Mouse (Mus musculus) stomach, embryonic 14.5 days (tissue): ENCODE results near the gene Usp25. TPM values are rescaled to one million over a fixed set of nuclear protein-coding genes. Genes with fewer than 3 reads are reported as not detected.

Experiments
- ATAC-seq: fragments of 200-750 bp; cut with Nextera tagmentation; 2 replicates; pipeline ENCODE4 v1.8.0; 2017; ENCODE audit warnings: low read depth, moderate TSS enrichment; ENCODE audit not compliant: insufficient number of reproducible peaks, insufficient read depth, low FRiP score
- H3K27ac ChIP-seq: fragments of 300-500 bp; sonication (generic); 2 replicates; pipeline ENCODE4 v1.5.1; 2014; ENCODE audit warnings: mild to moderate bottlenecking, low read length, moderate library complexity, mixed read lengths
- H3K27me3 ChIP-seq: fragments of 300-500 bp; sonication (generic); 2 replicates; pipeline ENCODE4 v1.6.1; 2014; ENCODE audit warnings: low read length, control low read depth, mixed read lengths; ENCODE audit not compliant: control insufficient read depth, insufficient read depth
- H3K36me3 ChIP-seq: fragments of 300-500 bp; sonication (generic); 2 replicates; pipeline ENCODE4 v1.6.1; 2014; ENCODE audit warnings: mild to moderate bottlenecking, control low read depth, low read length, moderate library complexity, mixed read lengths; ENCODE audit not compliant: control insufficient read depth, insufficient read depth
- H3K4me1 ChIP-seq: fragments of 300-500 bp; sonication (generic); 2 replicates; pipeline ENCODE4 v1.6.1; 2014; ENCODE audit warnings: low read length, control low read depth, mixed read lengths; ENCODE audit not compliant: control insufficient read depth, insufficient read depth
- H3K4me2 ChIP-seq: fragments of 300-500 bp; sonication (generic); replicated peaks from 2 replicates; pipeline ENCODE4 v1.6.1; 2014; ENCODE audit warnings: low read depth, low read length, control low read depth
- H3K4me3 ChIP-seq: fragments of 300-500 bp; sonication (generic); 2 replicates; pipeline ENCODE4 v1.5.1; 2014; ENCODE audit warnings: low read depth, low read length, control low read depth
- H3K9ac ChIP-seq: fragments of 300-500 bp; sonication (generic); replicated peaks from 2 replicates; pipeline ENCODE4 v1.6.1; 2014; ENCODE audit warnings: low read depth, mild to moderate bottlenecking, control low read depth, low read length, moderate library complexity, mixed read lengths
- H3K9me3 ChIP-seq: fragments of 300-500 bp; sonication (generic); 2 replicates; pipeline ENCODE4 v1.6.1; 2016; ENCODE audit warnings: low read depth, low read length, control low read depth; ENCODE audit not compliant: control insufficient read depth
- WGBS: fragments of 180-500 bp; shearing (Covaris S2); extraction: QIAGEN DNeasy Blood & Tissue Kit; methylation state at CpG from one replicate; pipeline ENCODE4 v1.1.7; 2014; 5-methylcytosine and 5-hydroxymethylcytosine counted together
- polyA plus RNA-seq: library from polyadenylated mRNA; unstranded; fragments of >200 nt; fragmentation: Nextera tagmentation; extraction: Ambion mirVana; gene quantifications from 2 replicates; pipeline ENCODE4 v1.2.1, GENCODE M21; 2014

The Usp25 gene
- polyA plus RNA-seq, 1 experiment from 2014 or later: 26.1 TPM

GRCm38 (mm10) chr16:77133055-77133454 lies 119.5 kb downstream of the Usp25 start:
- Histone ChIP-seq H3K36me3 (no peaks in the 10 kb centered on the region), H3K27me3 (no peaks in the 10 kb centered on the region), H3K27ac (no peak overlapping the region), H3K4me3 (no peak overlapping the region), H3K4me2 (no peak overlapping the region), H3K4me1 (no peaks in the 10 kb centered on the region), H3K9ac (no peak overlapping the region), H3K9me3 (no peaks in the 10 kb centered on the region)
- ATAC-seq: no peak
- WGBS: 60% methylated on average over 5 of the region's 5 CpGs

- H3K27ac ChIP-seq: no peak overlapping the region
- WGBS: 91% methylated on average over 7 of the region's 7 CpGs
- no peak for ATAC-seq
Measured at GRCm38 (mm10) chr16:77140651-77141050, 127.1 kb downstream of the Usp25 start.

GRCm38 (mm10) chr16:77146801-77147200 lies 133.3 kb downstream of the Usp25 start:
- no peaks in the 10 kb centered on the region for H3K9me3 ChIP-seq
- no peaks in the 10 kb centered on the region for H3K36me3 ChIP-seq
- H3K27me3 ChIP-seq: no peaks in the 10 kb centered on the region
- H3K4me2 ChIP-seq: no peak overlapping the region
- no peak overlapping the region for H3K9ac ChIP-seq
- 94% methylated on average over 5 of the region's 5 CpGs for WGBS
- H3K4me3 ChIP-seq: no peak overlapping the region
- H3K4me1 ChIP-seq: no peaks in the 10 kb centered on the region
- no peak overlapping the region for H3K27ac ChIP-seq
- no peak for ATAC-seq

More at GRCm38 (mm10) chr16:77140651-77141050, 127.1 kb downstream of the Usp25 start:
- Histone ChIP-seq H3K4me1 (no peaks in the 10 kb centered on the region), H3K4me3 (no peak overlapping the region), H3K9ac (no peak overlapping the region), H3K27me3 (no peaks in the 10 kb centered on the region), H3K4me2 (no peak overlapping the region), H3K9me3 (no peaks in the 10 kb centered on the region), H3K36me3 (no peaks in the 10 kb centered on the region)

GRCm38 (mm10) chr16:77150338-77150737 lies 136.8 kb downstream of the Usp25 start:
- Histone ChIP-seq H3K9me3 (no peaks in the 10 kb centered on the region), H3K9ac (no peak overlapping the region), H3K27me3 (no peaks in the 10 kb centered on the region), H3K4me1 (no peaks in the 10 kb centered on the region), H3K4me2 (no peak overlapping the region), H3K27ac (no peak overlapping the region), H3K36me3 (no peaks in the 10 kb centered on the region), H3K4me3 (no peak overlapping the region)
- no peak for ATAC-seq
- WGBS: 60% methylated on average over 8 of the region's 8 CpGs

GRCm38 (mm10) chr16:77150884-77151283 lies 137.4 kb downstream of the Usp25 start:
- no peak overlapping the region for H3K4me2 ChIP-seq

GRCm38 (mm10) chr16:77152288-77152687 lies 138.8 kb downstream of the Usp25 start:
- Histone ChIP-seq H3K36me3 (no peaks in the 10 kb centered on the region), H3K27ac (no peak overlapping the region), H3K27me3 (no peaks in the 10 kb centered on the region), H3K4me1 (no peaks in the 10 kb centered on the region), H3K4me2 (no peak overlapping the region), H3K9me3 (no peaks in the 10 kb centered on the region), H3K9ac (no peak overlapping the region), H3K4me3 (no peak overlapping the region)
- ATAC-seq: no peak
- 96% methylated on average over 1 of the region's 1 CpGs for WGBS

More at GRCm38 (mm10) chr16:77150884-77151283, 137.4 kb downstream of the Usp25 start:
- ATAC-seq: no peak
- no peak overlapping the region for H3K4me3 ChIP-seq
- 67% methylated on average over 4 of the region's 4 CpGs for WGBS
- no peak overlapping the region for H3K9ac ChIP-seq
- no peaks in the 10 kb centered on the region for H3K4me1 ChIP-seq
- no peaks in the 10 kb centered on the region for H3K9me3 ChIP-seq
- no peak overlapping the region for H3K27ac ChIP-seq
- no peaks in the 10 kb centered on the region for H3K36me3 ChIP-seq
- no peaks in the 10 kb centered on the region for H3K27me3 ChIP-seq

- no peaks in the 10 kb centered on the region for H3K9me3 ChIP-seq
- ATAC-seq: no peak
- H3K36me3 ChIP-seq: no peaks in the 10 kb centered on the region
- WGBS: 74% methylated on average over 1 of the region's 1 CpGs
- no peak overlapping the region for H3K9ac ChIP-seq
- no peaks in the 10 kb centered on the region for H3K27me3 ChIP-seq
- no peaks in the 10 kb centered on the region for H3K4me1 ChIP-seq
- no peak overlapping the region for H3K4me2 ChIP-seq
- H3K27ac ChIP-seq: no peak overlapping the region
- no peak overlapping the region for H3K4me3 ChIP-seq
Measured at GRCm38 (mm10) chr16:77153216-77153715, 139.8 kb downstream of the Usp25 start.

GRCm38 (mm10) chr16:77153815-77154214 lies 140.3 kb downstream of the Usp25 start:
- H3K4me2 ChIP-seq: no peak overlapping the region
- no peaks in the 10 kb centered on the region for H3K4me1 ChIP-seq
- no peak for ATAC-seq
- no peak overlapping the region for H3K27ac ChIP-seq
- no peaks in the 10 kb centered on the region for H3K36me3 ChIP-seq
- no peak overlapping the region for H3K9ac ChIP-seq
- 69% methylated on average over 2 of the region's 2 CpGs for WGBS
- H3K27me3 ChIP-seq: no peaks in the 10 kb centered on the region
- H3K4me3 ChIP-seq: no peak overlapping the region
- H3K9me3 ChIP-seq: no peaks in the 10 kb centered on the region

- 75% methylated on average over 1 of the region's 1 CpGs for WGBS
- no peak for ATAC-seq
- H3K4me1 ChIP-seq: no peaks in the 10 kb centered on the region
Measured at GRCm38 (mm10) chr16:77154831-77155230, 141.3 kb downstream of the Usp25 start.

More at GRCm38 (mm10) chr16:77154831-77155230, 141.3 kb downstream of the Usp25 start:
- Histone ChIP-seq H3K27me3 (no peaks in the 10 kb centered on the region), H3K36me3 (no peaks in the 10 kb centered on the region), H3K9ac (no peak overlapping the region), H3K9me3 (no peaks in the 10 kb centered on the region), H3K4me3 (no peak overlapping the region), H3K4me2 (no peak overlapping the region), H3K27ac (no peak overlapping the region)
